Mouse (Mus musculus) kidney, postnatal 25 days (tissue): ENCODE data around the gene Jmjd4.
A peak's percentile ranks its signal among the peaks of the same experiment; 100 is the strongest.

Experiments
- DNase-seq, 2 experiments: peaks; one replicate each; pipeline ENCODE4 v3.0.0; 2021; ENCODE audit warnings: mixed read lengths in 2 of 2

Gene Jmjd4

DNA sequence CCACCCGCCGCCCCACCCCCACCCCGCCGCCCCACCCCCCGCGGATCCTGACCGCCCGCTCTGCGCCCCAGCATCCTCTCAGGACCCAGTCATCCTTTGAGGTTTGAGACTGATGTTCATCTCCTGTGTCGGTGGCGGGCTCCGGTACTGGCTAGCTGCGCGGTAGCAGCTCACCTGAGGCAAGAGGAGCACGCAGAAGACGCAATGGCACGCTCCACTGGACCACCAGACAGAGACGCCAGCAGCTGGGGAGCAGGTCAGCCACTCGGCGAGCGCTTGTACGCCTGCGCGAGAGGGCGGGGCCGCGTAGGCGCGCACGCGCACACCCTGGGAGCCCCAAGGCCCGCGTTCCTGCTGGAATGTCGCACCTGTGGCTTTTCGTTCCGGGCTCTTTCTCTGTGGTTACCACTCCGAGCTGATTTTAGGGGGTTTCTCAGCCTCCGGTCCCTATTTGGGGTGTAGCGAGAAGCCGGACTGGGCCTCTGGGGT is at the start of gene Jmjd4:
Jmjd4 (plus strand) TSS at position 305 of the 489 bp plus-strand sequence.
- DNase-seq, result peak; percentile 88 to 95

GRCm38 (mm10) chr11:59400876-59401275 is 49.0 kb upstream of the Jmjd4 start:
- no peak for DNase-seq

- peak in 1 of 2 experiments; percentile 15 for DNase-seq
These were observed 44.1 kb upstream of the Jmjd4 start for GRCm38 (mm10) chr11:59405761-59406160.

GRCm38 (mm10) chr11:59410851-59411250 is 39.0 kb upstream of the Jmjd4 start:
- peak in 1 of 2 experiments; percentile 15 for DNase-seq

DNA sequence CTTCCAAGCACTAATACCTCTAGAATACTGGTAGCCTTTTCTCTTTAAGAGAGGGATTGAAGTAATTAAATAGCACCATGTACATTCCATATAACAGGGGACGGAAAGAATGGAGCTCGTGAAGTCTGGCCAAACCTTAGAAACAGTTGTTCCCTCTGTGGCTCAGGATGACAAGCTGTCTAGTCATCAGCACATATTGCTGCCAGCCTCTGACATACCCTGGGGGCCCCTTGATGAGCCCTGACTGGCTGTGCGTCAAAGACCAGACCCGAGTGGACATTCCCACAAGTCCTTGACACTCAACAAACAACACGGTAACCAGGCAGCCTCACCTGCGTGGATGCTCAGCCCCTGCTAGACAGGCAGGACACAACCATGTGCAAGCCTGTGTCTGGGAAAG is 37.8 kb upstream of the Jmjd4 start:
- no peak for DNase-seq

DNA sequence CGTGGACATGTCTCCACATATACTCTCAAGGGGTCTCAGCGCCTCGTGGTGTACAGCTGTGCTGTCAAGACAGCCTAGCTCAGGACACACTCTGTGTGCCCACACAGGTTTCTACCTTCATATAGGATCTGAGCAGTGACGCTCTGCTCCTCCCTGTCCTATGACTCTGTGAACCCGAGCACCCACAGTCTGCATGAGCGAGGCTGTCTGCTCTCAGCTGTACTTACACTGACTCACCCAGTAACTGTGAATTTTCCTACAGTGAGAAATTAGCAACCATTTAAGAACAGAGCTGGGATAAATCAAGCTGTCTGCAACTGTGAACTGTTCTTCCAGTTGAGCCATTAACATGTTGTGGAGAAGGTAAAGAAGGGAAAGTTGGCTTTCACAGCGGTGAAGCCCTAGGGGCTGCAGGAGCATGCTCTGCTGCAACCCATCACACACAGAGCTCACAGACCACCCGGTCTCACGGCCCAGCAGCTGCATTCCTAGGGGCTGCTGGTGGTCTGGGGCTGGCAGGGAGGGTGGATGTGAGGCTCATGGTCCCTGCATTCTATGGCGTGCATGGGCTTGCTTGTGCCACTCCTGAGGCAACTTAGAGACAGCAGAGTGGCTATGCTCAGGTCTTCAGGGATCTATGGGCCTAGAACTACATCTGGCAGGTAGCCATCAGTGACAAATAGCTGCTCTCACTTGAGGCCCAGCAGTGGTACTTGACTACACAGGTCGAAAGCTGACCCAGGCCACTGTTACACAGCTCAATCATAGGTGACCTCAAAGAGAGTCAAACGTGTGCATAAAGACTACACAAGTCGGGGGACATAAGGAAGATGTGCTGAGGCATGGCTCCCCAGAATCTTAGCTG is 36.6 kb upstream of the Jmjd4 start:
- no peak for DNase-seq

GRCm38 (mm10) chr11:59418708-59419107 is 31.1 kb upstream of the Jmjd4 start:
- peak in 1 of 2 experiments; percentile 19 for DNase-seq

DNA sequence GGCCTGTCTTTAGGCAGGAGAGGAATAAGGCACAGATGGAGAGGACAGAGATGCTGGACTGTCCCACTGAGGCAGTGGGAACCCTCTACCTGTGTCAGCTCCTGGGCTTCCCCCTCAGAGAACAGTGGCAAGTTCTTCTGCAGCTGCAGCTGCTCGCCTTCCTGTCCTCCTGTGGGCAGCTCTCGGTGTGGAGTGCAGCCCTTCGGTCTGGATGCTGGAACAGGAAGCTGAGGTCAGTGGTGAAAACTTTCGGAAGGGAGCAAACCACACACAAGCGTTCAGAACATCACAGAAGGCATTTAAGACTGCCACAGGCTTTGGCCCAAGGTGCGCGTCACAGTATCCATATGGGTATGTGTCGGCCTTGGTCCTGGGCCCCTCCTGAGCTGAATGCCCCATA is 28.4 kb upstream of the Jmjd4 start:
- peak; percentile 14 to 45 for DNase-seq

DNA sequence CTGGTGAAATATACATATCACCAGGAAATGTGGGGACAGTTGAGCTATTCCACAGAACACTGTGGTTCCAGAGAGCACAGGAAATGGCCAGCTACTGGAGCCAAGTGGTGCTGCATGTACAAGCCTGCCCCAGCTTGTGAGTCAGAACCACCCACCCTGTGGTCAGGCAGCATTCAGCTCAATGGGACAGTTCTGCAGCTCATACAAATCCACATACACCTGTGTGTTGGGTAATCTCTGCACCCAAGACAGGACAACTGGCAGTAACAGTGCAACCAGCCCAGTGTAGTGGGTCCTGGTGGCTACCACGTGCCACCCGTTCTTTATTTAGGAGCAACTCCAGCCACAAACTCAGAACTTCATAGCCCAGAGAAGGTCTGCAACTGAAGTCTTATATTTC is 27.9 kb upstream of the Jmjd4 start:
- peak; percentile 16 to 52 for DNase-seq

DNA sequence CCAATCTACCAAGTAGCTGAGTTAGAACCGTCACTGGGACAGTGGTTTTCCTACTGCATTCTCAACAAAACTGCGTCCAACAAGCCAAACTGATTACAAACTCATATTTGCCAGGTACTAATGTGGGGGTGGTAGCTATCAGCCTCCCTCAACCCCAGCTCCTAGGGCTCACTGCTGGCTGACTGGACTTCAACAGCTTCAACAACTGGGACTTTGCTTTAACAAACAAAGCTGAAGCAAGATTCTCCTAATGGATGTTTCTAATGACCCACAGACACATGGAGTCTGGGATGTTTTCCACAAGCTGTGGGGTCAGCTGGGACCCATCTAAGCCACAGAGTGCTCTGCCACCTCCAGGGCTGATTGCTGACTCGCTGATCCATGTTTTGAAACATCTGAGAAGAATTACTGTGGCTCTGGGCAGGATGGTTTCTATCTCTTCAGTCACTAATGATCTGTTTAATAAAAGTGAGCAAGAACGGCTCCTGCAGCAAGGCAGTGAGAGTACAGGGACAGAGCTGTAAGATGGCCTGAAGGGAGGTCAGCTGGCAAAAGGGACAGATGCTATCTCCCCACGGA is 26.7 kb upstream of the Jmjd4 start:
- DNase-seq, result peak in 1 of 2 experiments; percentile 18

GRCm38 (mm10) chr11:59425671-59426101 is 24.2 kb upstream of the Jmjd4 start:
- DNase-seq, result peak; percentile 15 to 45

GRCm38 (mm10) chr11:59428057-59428660 is 21.7 kb upstream of the Jmjd4 start:
- peak in 1 of 2 experiments; percentile 23 for DNase-seq

DNA sequence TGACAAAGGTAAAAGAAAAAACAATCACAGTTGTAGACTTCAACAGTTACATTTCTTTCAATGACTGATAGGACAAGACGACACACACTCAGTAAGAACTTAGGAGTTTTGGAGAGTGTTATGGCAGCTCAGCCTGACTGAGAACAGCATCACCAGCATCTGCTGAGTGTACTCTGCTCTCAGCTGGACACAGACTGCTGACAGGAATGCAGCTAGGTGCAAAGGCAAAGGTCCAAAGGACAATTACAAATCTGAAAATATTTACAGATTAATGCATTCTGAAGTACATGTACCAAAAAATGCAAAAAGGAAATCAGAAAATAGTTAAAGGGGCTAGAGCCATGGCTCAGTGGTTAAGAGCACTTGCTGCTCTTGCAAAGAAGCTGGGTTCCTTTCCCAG is 19.9 kb upstream of the Jmjd4 start:
- no peak for DNase-seq

DNA sequence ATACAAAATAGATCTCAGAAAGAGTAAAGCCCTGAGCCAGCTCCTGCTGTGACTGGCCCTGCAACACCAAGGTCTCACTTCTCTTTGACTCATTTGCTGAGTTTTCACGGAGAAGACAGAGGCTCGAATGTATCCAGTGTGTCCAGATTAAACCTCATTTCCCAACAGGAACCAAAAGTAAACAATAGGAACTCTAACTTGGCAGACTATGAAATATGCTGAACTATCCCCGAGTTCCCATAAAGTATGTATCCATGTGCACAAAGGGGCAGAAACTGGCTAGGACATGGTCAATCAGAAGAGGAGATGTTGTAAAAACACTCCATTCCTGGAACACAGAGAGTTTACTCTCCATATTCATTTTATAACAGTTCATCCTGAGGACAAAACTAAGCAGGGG is 17.6 kb upstream of the Jmjd4 start:
- no peak for DNase-seq

GRCm38 (mm10) chr11:59437954-59438353 is 11.9 kb upstream of the Jmjd4 start:
- no peak for DNase-seq

GRCm38 (mm10) chr11:59443102-59443501 is 6.7 kb upstream of the Jmjd4 start:
- no peak for DNase-seq

DNA sequence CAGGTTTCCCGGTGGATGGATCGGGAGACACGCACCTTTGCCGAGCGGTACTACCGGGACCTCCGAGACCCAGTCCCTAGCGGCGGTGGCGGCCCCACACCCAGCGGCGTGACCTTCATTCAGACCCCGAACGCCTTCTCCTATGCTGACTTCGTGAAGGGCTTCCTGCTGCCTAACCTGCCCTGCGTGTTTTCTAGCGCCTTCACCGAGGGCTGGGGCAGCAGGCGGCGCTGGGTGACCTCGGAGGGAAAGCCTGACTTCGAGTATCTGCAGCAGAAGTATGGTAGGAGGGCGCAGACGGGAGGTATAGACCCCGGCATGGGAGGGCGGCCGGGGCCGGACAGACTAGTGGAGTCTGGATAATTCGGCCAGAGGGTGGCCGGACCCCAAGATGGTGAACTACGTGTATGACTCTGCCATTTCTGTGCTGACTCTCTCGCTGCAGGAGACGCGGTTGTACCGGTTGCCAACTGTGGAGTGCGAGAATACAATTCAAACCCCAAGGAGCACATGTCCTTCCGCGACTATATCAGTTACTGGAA is 456 bp downstream of the Jmjd4 start:
- DNase-seq, result no peak

- no peak for DNase-seq
These were observed 1.2 kb downstream of the Jmjd4 start, which contains the start of gene Snap47 for GRCm38 (mm10) chr11:59451086-59451485. Gene Snap47 (minus strand): TSS chr11:59451186.

GRCm38 (mm10) chr11:59456346-59456745 is 6.5 kb downstream of the Jmjd4 start:
- no peak for DNase-seq

- no peak for DNase-seq
These were observed 7.0 kb downstream of the Jmjd4 start for GRCm38 (mm10) chr11:59456891-59457290.

GRCm38 (mm10) chr11:59458973-59459372 is 9.1 kb downstream of the Jmjd4 start:
- peak; percentile 76 to 88 for DNase-seq

DNA sequence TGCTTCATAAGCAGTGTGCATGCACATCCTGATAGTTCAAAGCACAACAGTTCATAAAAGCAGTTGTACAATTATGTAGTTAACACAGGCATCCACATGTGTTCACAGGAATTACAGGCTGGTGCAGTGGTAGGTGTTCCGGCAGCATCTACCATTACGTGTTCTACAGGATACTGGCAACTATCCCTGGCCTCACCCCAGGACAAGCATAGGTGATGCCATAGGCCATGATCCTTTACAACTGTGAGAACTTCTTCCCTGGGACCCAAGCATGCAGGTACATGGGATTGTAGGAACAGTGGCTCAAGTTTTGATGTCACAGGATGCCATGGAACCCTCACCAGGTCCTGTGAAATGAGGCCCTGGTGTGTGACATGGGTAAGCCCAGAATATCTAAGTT is 10.6 kb downstream of the Jmjd4 start:
- no peak for DNase-seq
